Mouse (Mus musculus) MEL (cell line): ENCODE measurements around the gene Nek9.

Experiments
- CTCF ChIP-seq, 3 experiments: IDR thresholded peaks in 2 of 3; conservative IDR thresholded peaks in 1 of 3; 2 replicates each; pipeline ENCODE4 v1.5.1; 2011 to 2012; ENCODE audit warnings: low read length in 3 of 3, low read depth in 2 of 3, mild to moderate bottlenecking in 2 of 3, improper control_type of control experiment in 1 of 3, inconsistent platforms in 1 of 3, mixed read lengths in 1 of 3, moderate library complexity in 1 of 3; ENCODE audit not compliant: control insufficient read depth in 1 of 3, insufficient read depth in 1 of 3, poor library complexity in 1 of 3, severe bottlenecking in 1 of 3
- E2F4 ChIP-seq: IDR thresholded peaks from 2 replicates; pipeline ENCODE4 v1.6.1; 2011; ENCODE audit warnings: low read depth, low read length, improper control_type of control experiment, borderline replicate concordance
- POLR2A ChIP-seq, 2 experiments: IDR thresholded peaks; 2 replicates each; pipeline ENCODE4 v1.6.1; 2011 to 2012; ENCODE audit warnings: low read length in 2 of 2, mild to moderate bottlenecking in 2 of 2, control low read depth in 1 of 2, improper control_type of control experiment in 1 of 2, low read depth in 1 of 2, moderate library complexity in 1 of 2; ENCODE audit not compliant: control insufficient read depth in 1 of 2, insufficient read depth in 1 of 2, poor library complexity in 1 of 2
- RAD21 ChIP-seq: IDR thresholded peaks from 2 replicates; pipeline ENCODE4 v1.6.1; 2011; ENCODE audit warnings: mild to moderate bottlenecking, low read depth, low read length, improper control_type of control experiment
- USF1 ChIP-seq: IDR thresholded peaks from 2 replicates; pipeline ENCODE4 v1.6.1; 2014; ENCODE audit warnings: low read depth, mild to moderate bottlenecking, inconsistent platforms, low read length, improper control_type of control experiment, moderate library complexity

GRCm38 (mm10) chr12:85337567-85338311 lies 1.4 kb downstream of the Nek9 start:
- TF ChIP-seq E2F4: no peak
- 0 out of 4 replicates have a peak, but pooled peaks of 1 of the 2 experiments have one; percentile 17 for TF ChIP-seq POLR2A (IDR thresholded peaks at IDR 0.05; ENCODE audit: control insufficient read depth in 1 of 2, insufficient read depth in 1 of 2, low read depth in 1 of 2, low read length in 2 of 2, poor library complexity in 1 of 2)
- TF ChIP-seq CTCF (IDR thresholded peaks at IDR 0.05 in 2 of 3, conservative IDR thresholded peaks at IDR 0.05 in 1 of 3; ENCODE audit: control insufficient read depth in 1 of 3, insufficient read depth in 1 of 3, low read depth in 2 of 3, low read length in 3 of 3, poor library complexity in 1 of 3, severe bottlenecking in 1 of 3): no peak
- TF ChIP-seq RAD21: no peak
- TF ChIP-seq USF1: peak; percentile 78
